Mouse (Mus musculus) hindbrain, embryonic 13.5 days (tissue): ENCODE measurements around the gene Ccdc34. TPM values are rescaled to one million over a fixed set of nuclear protein-coding genes. Genes with fewer than 3 reads are reported as not detected.

Experiments used
- ATAC-seq: fragments of 200-750 bp; cut with Nextera tagmentation; 2 replicates; pipeline ENCODE4 v1.8.0; 2017; ENCODE audit warnings: moderate TSS enrichment; ENCODE audit not compliant: low FRiP score
- H3K27ac ChIP-seq: fragments of 300-500 bp; sonication (generic); 2 replicates; pipeline ENCODE4 v1.5.1; 2015; ENCODE audit warnings: inconsistent platforms, mild to moderate bottlenecking, moderate library complexity
- H3K27me3 ChIP-seq: fragments of 300-500 bp; sonication (generic); 2 replicates; pipeline ENCODE4 v1.6.1; 2015; ENCODE audit warnings: mild to moderate bottlenecking, inconsistent platforms
- H3K36me3 ChIP-seq: fragments of 300-500 bp; sonication (generic); 2 replicates; pipeline ENCODE4 v1.6.1; 2015; ENCODE audit warnings: mild to moderate bottlenecking, inconsistent platforms
- H3K4me1 ChIP-seq: fragments of 300-500 bp; sonication (generic); replicated peaks from 2 replicates; pipeline ENCODE4 v1.6.1; 2015; ENCODE audit warnings: inconsistent platforms
- H3K4me2 ChIP-seq: fragments of 300-500 bp; sonication (generic); 2 replicates; pipeline ENCODE4 v1.6.1; 2015; ENCODE audit warnings: inconsistent platforms, mild to moderate bottlenecking, moderate library complexity
- H3K4me3 ChIP-seq: fragments of 300-500 bp; sonication (generic); 2 replicates; pipeline ENCODE4 v1.5.1; 2015; ENCODE audit warnings: mild to moderate bottlenecking, inconsistent platforms
- H3K9ac ChIP-seq: fragments of 300-500 bp; sonication (generic); 2 replicates; pipeline ENCODE4 v1.6.1; 2015; ENCODE audit warnings: mild to moderate bottlenecking, inconsistent platforms
- H3K9me3 ChIP-seq: fragments of 300-500 bp; sonication (generic); 2 replicates; pipeline ENCODE4 v1.6.1; 2016; ENCODE audit warnings: inconsistent platforms
- WGBS: fragments of 180-500 bp; shearing (Covaris S2); methylation state at CpG from one replicate; pipeline ENCODE4 v1.1.7; 2015; 5-methylcytosine and 5-hydroxymethylcytosine counted together
- polyA plus RNA-seq: library from polyadenylated mRNA; unstranded; fragments of >200 nt; fragmentation: Nextera tagmentation; extraction: Ambion mirVana; gene quantifications from 2 replicates; pipeline ENCODE4 v1.2.1, GENCODE M21; 2015

Gene Ccdc34
- polyA plus RNA-seq, 1 experiment from 2014 or later = 39.6 TPM

- H3K4me2 ChIP-seq = 0 out of 2 replicates have a peak overlapping the region, but pooled peaks have one; percentile 0
- H3K9me3 ChIP-seq = no peaks in the 10 kb centered on the region
- peak overlapping the region; percentile 81 for H3K27ac ChIP-seq
- peaks cover 29% of the 10 kb centered on the region for H3K4me1 ChIP-seq
- no peaks in the 10 kb centered on the region for H3K36me3 ChIP-seq
- WGBS = 28% methylated on average over 7 of the region's 7 CpGs
- no peaks in the 10 kb centered on the region for H3K27me3 ChIP-seq
- H3K4me3 ChIP-seq = no peak overlapping the region
- peak; percentile 89 for ATAC-seq
- H3K9ac ChIP-seq = peak overlapping the region; percentile 9; the same call in 1 of the 2 replicates
Measured at GRCm38 (mm10) chr2:110173818-110174247, 156.2 kb downstream of the Ccdc34 start.

- Histone ChIP-seq H3K27me3 (no peaks in the 10 kb centered on the region), H3K27ac (peak overlapping the region; percentile 66), H3K9me3 (no peaks in the 10 kb centered on the region), H3K36me3 (no peaks in the 10 kb centered on the region), H3K9ac (no peak overlapping the region), H3K4me2 (no peak overlapping the region), H3K4me3 (no peak overlapping the region), H3K4me1 (peaks cover 46% of the 10 kb centered on the region)
- no peak for ATAC-seq
- whole genome bisulfite sequencing = 69% methylated on average over 2 of the region's 2 CpGs
Measured at GRCm38 (mm10) chr2:110176761-110177400, 159.3 kb downstream of the Ccdc34 start.

DNA sequence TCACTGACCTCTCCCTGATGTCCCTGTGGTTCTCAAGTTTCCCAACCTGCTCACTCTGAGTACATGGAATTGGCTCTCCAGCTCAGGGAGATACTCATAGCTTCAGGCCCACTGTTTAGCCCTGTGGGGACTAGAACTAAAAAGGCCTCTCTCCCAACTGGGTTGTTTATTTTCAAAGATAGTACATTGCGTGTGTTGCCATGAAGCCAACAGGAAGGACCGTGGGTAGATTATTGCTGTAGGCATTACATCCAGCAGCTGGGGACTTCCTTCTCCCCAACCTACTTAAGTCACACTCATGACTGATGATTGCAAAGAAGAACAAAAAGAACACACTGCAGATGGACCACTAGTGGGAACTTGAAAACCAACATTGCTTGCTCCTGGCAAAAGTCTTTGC is 159.8 kb downstream of the Ccdc34 start:
- no peak overlapping the region for H3K9ac ChIP-seq
- H3K27me3 ChIP-seq = no peaks in the 10 kb centered on the region
- WGBS = 34% methylated on average over 2 of the region's 2 CpGs
- peak overlapping the region; percentile 66 for H3K27ac ChIP-seq
- H3K36me3 ChIP-seq = no peaks in the 10 kb centered on the region
- no peak for ATAC-seq
- H3K4me2 ChIP-seq = no peak overlapping the region
- H3K4me1 ChIP-seq = peaks cover 46% of the 10 kb centered on the region
- no peaks in the 10 kb centered on the region for H3K9me3 ChIP-seq
- H3K4me3 ChIP-seq = no peak overlapping the region

- Histone ChIP-seq H3K4me3 (no peak overlapping the region), H3K36me3 (no peaks in the 10 kb centered on the region), H3K9me3 (no peaks in the 10 kb centered on the region), H3K9ac (no peak overlapping the region), H3K4me1 (peaks cover 47% of the 10 kb centered on the region), H3K27me3 (no peaks in the 10 kb centered on the region), H3K27ac (peak overlapping the region; percentile 66), H3K4me2 (no peak overlapping the region)
- 27% methylated on average over 7 of the region's 7 CpGs for WGBS
- peak; percentile 37; the same call in 1 of the 2 replicates for ATAC-seq
Measured at GRCm38 (mm10) chr2:110177879-110178278, 160.3 kb downstream of the Ccdc34 start.

- H3K4me3 ChIP-seq = no peak overlapping the region
- no peaks in the 10 kb centered on the region for H3K27me3 ChIP-seq
- peak overlapping the region; percentile 84 for H3K27ac ChIP-seq
- H3K9me3 ChIP-seq = no peaks in the 10 kb centered on the region
- H3K36me3 ChIP-seq = no peaks in the 10 kb centered on the region
- peaks cover 34% of the 10 kb centered on the region for H3K4me1 ChIP-seq
- peak; percentile 80 for ATAC-seq
- WGBS = 17% methylated on average over 10 of the region's 10 CpGs
- no peak overlapping the region for H3K4me2 ChIP-seq
- H3K9ac ChIP-seq = peak overlapping the region; percentile 0; the same call in 1 of the 2 replicates
Measured at GRCm38 (mm10) chr2:110179669-110180315, 162.2 kb downstream of the Ccdc34 start.

DNA sequence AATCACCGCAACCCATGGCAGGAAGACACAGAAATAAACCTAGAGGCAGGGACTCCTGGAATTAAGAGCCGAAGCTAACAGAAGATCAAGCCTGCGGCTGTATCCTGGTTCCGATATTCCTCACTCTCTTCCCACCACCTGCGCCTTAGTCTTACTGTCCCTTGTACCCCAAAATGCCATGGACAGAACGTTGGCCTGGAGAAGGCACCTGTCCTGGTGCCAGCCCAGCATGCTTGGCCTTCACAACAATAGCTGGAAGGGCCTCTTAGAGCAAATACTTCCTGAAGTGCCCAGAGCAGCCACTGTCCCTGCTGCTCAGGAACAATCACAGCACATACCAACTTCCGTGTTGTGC is 162.7 kb downstream of the Ccdc34 start:
- no peaks in the 10 kb centered on the region for H3K27me3 ChIP-seq
- no peak for ATAC-seq
- no peaks in the 10 kb centered on the region for H3K36me3 ChIP-seq
- no peak overlapping the region for H3K4me3 ChIP-seq
- no peak overlapping the region for H3K4me2 ChIP-seq
- H3K4me1 ChIP-seq = peaks cover 34% of the 10 kb centered on the region
- H3K9me3 ChIP-seq = no peaks in the 10 kb centered on the region
- 0 out of 2 replicates have a peak overlapping the region, but pooled peaks have one; percentile 0 for H3K9ac ChIP-seq
- peak overlapping the region; percentile 84 for H3K27ac ChIP-seq
- 55% methylated on average over 7 of the region's 7 CpGs for WGBS

DNA sequence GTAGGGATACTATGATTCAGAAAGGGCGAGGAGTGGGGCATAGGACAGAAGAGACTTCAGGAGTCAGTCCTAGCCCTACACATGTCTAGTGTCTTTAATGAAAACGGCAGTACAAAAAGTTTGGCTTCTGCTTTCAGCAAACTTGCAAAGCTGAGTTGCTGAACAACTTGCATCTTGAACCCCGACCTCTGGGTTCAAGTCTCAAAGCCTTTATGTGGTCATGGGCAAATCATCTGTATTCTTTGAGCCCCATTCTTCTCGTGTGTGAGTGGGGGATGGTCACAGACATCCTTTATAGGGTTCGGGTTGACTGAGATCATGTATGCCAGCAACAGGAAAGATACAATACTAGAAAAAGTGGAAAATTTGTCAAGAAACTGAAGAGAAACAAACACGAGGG is 164.0 kb downstream of the Ccdc34 start:
- ATAC-seq = no peak
- Histone ChIP-seq H3K4me1 (peaks cover 34% of the 10 kb centered on the region), H3K27ac (no peak overlapping the region), H3K36me3 (no peaks in the 10 kb centered on the region), H3K9ac (no peak overlapping the region), H3K4me2 (no peak overlapping the region), H3K9me3 (no peaks in the 10 kb centered on the region), H3K4me3 (no peak overlapping the region), H3K27me3 (no peaks in the 10 kb centered on the region)
- WGBS = 60% methylated on average over 6 of the region's 6 CpGs

- H3K4me2 ChIP-seq = no peak overlapping the region
- WGBS = 68% methylated on average over 6 of the region's 6 CpGs
- H3K4me1 ChIP-seq = peaks cover 29% of the 10 kb centered on the region
- H3K4me3 ChIP-seq = no peak overlapping the region
- H3K9me3 ChIP-seq = no peaks in the 10 kb centered on the region
- ATAC-seq = no peak
- H3K9ac ChIP-seq = no peak overlapping the region
- H3K36me3 ChIP-seq = no peaks in the 10 kb centered on the region
- H3K27me3 ChIP-seq = no peaks in the 10 kb centered on the region
- no peak overlapping the region for H3K27ac ChIP-seq
Measured at GRCm38 (mm10) chr2:110182248-110182647, 164.6 kb downstream of the Ccdc34 start.

DNA sequence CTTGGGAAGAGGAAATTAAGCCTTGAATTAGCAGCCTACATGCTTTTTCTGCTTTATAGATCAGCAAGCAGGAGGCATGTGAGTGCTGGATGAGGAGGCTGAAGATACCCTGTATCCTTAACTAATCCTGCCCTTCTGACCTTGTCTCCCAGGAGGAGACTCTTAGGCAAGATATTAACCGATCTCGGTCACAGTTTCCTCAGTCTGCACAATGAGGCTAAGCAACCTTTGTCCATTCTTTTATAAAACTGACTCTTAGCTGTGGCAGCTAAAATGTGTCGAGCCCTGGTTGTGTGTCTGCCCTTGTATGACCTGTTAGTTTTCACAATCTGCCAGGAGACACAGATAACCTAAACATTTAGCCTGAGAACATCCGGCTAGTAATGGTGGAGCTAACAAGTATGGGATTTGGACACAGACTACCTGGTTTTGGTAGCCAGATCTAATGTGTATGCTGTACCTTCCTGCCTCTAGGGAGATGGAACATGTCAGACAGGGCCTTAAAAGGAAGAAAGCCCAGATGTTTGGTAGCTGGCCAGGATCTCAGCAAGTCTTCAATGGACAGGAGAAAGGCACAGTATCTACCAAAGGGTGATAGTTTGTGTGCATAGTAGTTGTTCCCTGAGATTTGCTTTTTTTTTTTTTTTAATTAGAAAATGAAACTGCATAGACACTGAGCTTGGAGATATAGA is 165.3 kb downstream of the Ccdc34 start:
- no peak for ATAC-seq
- H3K9ac ChIP-seq = no peak overlapping the region
- no peak overlapping the region for H3K27ac ChIP-seq
- no peaks in the 10 kb centered on the region for H3K9me3 ChIP-seq
- no peak overlapping the region for H3K4me3 ChIP-seq
- H3K4me2 ChIP-seq = no peak overlapping the region
- H3K27me3 ChIP-seq = no peaks in the 10 kb centered on the region
- 65% methylated on average over 4 of the region's 4 CpGs for WGBS
- H3K4me1 ChIP-seq = peaks cover 23% of the 10 kb centered on the region
- no peaks in the 10 kb centered on the region for H3K36me3 ChIP-seq

DNA sequence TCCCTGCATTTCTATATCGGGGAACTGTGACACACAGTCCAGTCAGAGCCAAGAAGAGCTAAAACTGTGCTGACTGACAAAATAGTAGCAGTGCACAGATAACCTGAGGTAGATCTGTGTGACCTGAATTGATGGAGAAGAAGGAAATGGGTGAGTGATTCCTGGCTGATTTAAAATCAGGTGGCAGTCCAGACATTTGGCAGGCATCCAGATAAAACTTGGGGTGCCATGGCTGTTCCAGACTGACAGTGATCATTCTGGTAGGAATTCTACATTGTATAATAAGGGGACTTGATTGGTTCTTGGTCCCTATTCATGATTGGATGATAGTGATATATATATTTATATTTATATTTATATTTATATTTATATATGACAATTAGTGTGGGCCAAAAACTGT is 166.5 kb downstream of the Ccdc34 start:
- no peaks in the 10 kb centered on the region for H3K27me3 ChIP-seq
- H3K9ac ChIP-seq = no peak overlapping the region
- peaks cover 20% of the 10 kb centered on the region for H3K4me1 ChIP-seq
- H3K36me3 ChIP-seq = no peaks in the 10 kb centered on the region
- no peak for ATAC-seq
- H3K27ac ChIP-seq = no peak overlapping the region
- no peaks in the 10 kb centered on the region for H3K9me3 ChIP-seq
- no peak overlapping the region for H3K4me2 ChIP-seq
- H3K4me3 ChIP-seq = no peak overlapping the region
- WGBS = 90% methylated on average over 1 of the region's 1 CpGs

DNA sequence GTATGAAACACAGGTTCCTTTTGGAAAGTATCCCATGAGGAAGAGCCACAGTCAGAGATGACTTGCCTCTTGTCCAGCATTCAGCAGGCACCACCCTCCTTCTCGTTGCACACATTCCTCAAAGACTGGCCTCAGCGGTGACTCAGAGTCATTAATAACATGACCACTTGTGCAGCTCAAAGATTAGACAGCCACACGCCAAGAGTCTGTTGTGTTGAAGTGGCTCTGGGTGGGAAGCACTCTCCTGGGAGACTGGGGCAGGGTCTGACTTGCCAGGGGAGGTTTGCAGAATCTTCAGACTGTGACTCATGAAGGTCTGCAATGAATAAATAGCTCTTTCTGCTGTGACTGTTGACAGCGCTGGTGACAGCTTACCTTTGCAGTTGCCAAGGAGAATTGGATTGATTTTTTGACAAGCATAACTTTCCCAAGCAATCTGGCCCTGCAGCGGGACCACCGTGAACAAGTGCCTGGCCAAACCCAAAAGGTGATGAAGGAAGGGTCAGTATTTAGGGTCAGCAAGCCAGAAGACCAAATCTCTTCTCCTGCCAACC is 168.9 kb downstream of the Ccdc34 start:
- ATAC-seq = no peak
- Histone ChIP-seq H3K36me3 (no peaks in the 10 kb centered on the region), H3K9ac (no peak overlapping the region), H3K4me3 (no peak overlapping the region), H3K4me2 (no peak overlapping the region), H3K27me3 (0 out of 2 replicates have a peak, but pooled peaks cover 2% of the 10 kb centered on the region), H3K9me3 (no peaks in the 10 kb centered on the region), H3K4me1 (peaks cover 3% of the 10 kb centered on the region; the same call in 1 of the 2 replicates), H3K27ac (no peak overlapping the region)
- WGBS = 64% methylated on average over 6 of the region's 6 CpGs

GRCm38 (mm10) chr2:110188696-110189397 is 171.2 kb downstream of the Ccdc34 start:
- Histone ChIP-seq H3K36me3 (no peaks in the 10 kb centered on the region), H3K4me1 (peaks cover 15% of the 10 kb centered on the region), H3K4me2 (no peak overlapping the region), H3K27me3 (0 out of 2 replicates have a peak, but pooled peaks cover 2% of the 10 kb centered on the region), H3K9me3 (no peaks in the 10 kb centered on the region), H3K9ac (no peak overlapping the region), H3K27ac (no peak overlapping the region), H3K4me3 (no peak overlapping the region)
- no peak for ATAC-seq
- 92% methylated on average over 4 of the region's 4 CpGs for WGBS
